Mouse (Mus musculus) liver, postnatal 0 days (tissue): ENCODE results near the gene Slc16a1.

ENCODE experiments used
- CTCF ChIP-seq: sonication (generic); IDR thresholded peaks from 2 replicates; pipeline ENCODE4 v1.5.1; 2016; ENCODE audit warnings: antibody characterized with exemption, low read depth
- EP300 ChIP-seq: IDR thresholded peaks from 2 replicates; pipeline ENCODE4 v1.6.1; 2016; ENCODE audit warnings: antibody characterized with exemption, low read depth, mild to moderate bottlenecking

GRCm38 (mm10) chr3:104621841-104622240, 16.6 kb upstream of the Slc16a1 start:
- TF ChIP-seq CTCF = no peak
- TF ChIP-seq EP300 = no peak
